Mouse (Mus musculus) neural tube, embryonic 11.5 days (tissue): ENCODE measurements around the gene Apoc2. TPM values are rescaled to one million over a fixed set of nuclear protein-coding genes. Genes with fewer than 3 reads are reported as not detected.
"Not testable (repeated sequence)": the region's sequence is repeated elsewhere in the genome, so short reads cannot be mapped to it uniquely, and the experiment has no call there.

Source experiments
- ATAC-seq: fragments of 200-750 bp; cut with Nextera tagmentation; 2 replicates; pipeline ENCODE4 v1.8.0; 2017; ENCODE audit warnings: moderate number of reproducible peaks, mild to moderate bottlenecking, moderate TSS enrichment, moderate library complexity; ENCODE audit not compliant: insufficient read depth, low FRiP score, low TSS enrichment
- DNase-seq: peaks from one replicate; pipeline ENCODE4 v3.0.0-alpha.2; 2015; ENCODE audit warnings: low spot score
- H3K27ac ChIP-seq: fragments of 300-500 bp; sonication (generic); 2 replicates; pipeline ENCODE4 v1.5.1; 2014; ENCODE audit warnings: low read depth, mild to moderate bottlenecking, low read length
- H3K27me3 ChIP-seq: fragments of 300-500 bp; sonication (generic); 2 replicates; pipeline ENCODE4 v1.6.1; 2014; ENCODE audit warnings: mild to moderate bottlenecking, low read length, mixed read lengths; ENCODE audit not compliant: control insufficient read depth, insufficient read depth
- H3K36me3 ChIP-seq: fragments of 300-500 bp; sonication (generic); 2 replicates; pipeline ENCODE4 v1.6.1; 2014; ENCODE audit warnings: mild to moderate bottlenecking, low read length, moderate library complexity, mixed read lengths; ENCODE audit not compliant: control insufficient read depth, insufficient read depth
- H3K4me1 ChIP-seq: fragments of 300-500 bp; sonication (generic); 2 replicates; pipeline ENCODE4 v1.6.1; 2014; ENCODE audit warnings: low read length, mixed read lengths; ENCODE audit not compliant: control insufficient read depth, insufficient read depth
- H3K4me2 ChIP-seq: fragments of 300-500 bp; sonication (generic); 2 replicates; pipeline ENCODE4 v1.6.1; 2014; ENCODE audit warnings: low read depth, mild to moderate bottlenecking, moderate library complexity
- H3K4me3 ChIP-seq: fragments of 300-500 bp; sonication (generic); 2 replicates; pipeline ENCODE4 v1.5.1; 2014; ENCODE audit warnings: low read depth, low read length
- H3K9ac ChIP-seq: fragments of 300-500 bp; sonication (generic); 2 replicates; pipeline ENCODE4 v1.6.1; 2014; ENCODE audit warnings: mild to moderate bottlenecking, low read length
- H3K9me3 ChIP-seq: fragments of 300-500 bp; sonication (generic); 2 replicates; pipeline ENCODE4 v1.6.1; 2016; ENCODE audit warnings: low read length; ENCODE audit not compliant: control insufficient read depth
- WGBS: fragments of 180-500 bp; shearing (Covaris S2); extraction: QIAGEN DNeasy Blood & Tissue Kit; methylation state at CpG from one replicate; pipeline ENCODE4 v1.1.7; 2014; 5-methylcytosine and 5-hydroxymethylcytosine counted together
- polyA plus RNA-seq: library from polyadenylated mRNA; unstranded; fragments of >200 nt; fragmentation: Nextera tagmentation; extraction: Ambion mirVana; gene quantifications from 2 replicates; pipeline ENCODE4 v1.2.1, GENCODE M21; 2014

Apoc2 gene
- polyA plus RNA-seq, 1 experiment from 2014 or later, result 0.45 TPM

DNA sequence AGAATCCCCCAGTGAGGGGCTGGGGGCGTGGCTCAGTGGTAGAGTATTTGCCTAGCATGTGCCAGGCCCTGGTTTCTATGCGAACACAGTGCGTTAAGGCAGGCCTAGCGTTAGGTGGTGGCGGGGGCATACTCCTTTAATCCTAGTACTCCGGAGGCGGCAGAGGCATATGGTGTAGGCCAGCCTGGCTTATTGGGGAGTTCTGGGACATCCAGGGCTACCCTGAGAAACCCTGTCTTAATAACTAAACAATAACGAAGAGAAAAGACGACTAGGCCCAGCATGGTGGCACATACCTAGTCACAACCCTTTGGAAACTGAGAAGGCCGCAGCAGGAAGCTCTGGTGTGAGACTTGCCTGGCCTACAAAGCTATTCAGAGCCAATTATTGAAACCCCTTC, 10.4 kb upstream of the Apoc2 start:
- 90% methylated on average over 10 of the region's 10 CpGs for WGBS
- Histone ChIP-seq H3K4me1 (no peaks in the 10 kb centered on the region), H3K4me2 (no peak overlapping the region), H3K27ac (no peak overlapping the region), H3K4me3 (no peak overlapping the region), H3K9me3 (no peaks in the 10 kb centered on the region), H3K36me3 (no peaks in the 10 kb centered on the region), H3K27me3 (no peaks in the 10 kb centered on the region), H3K9ac (no peak overlapping the region)
- ATAC-seq (no peak), DNase-seq (no peak)

DNA sequence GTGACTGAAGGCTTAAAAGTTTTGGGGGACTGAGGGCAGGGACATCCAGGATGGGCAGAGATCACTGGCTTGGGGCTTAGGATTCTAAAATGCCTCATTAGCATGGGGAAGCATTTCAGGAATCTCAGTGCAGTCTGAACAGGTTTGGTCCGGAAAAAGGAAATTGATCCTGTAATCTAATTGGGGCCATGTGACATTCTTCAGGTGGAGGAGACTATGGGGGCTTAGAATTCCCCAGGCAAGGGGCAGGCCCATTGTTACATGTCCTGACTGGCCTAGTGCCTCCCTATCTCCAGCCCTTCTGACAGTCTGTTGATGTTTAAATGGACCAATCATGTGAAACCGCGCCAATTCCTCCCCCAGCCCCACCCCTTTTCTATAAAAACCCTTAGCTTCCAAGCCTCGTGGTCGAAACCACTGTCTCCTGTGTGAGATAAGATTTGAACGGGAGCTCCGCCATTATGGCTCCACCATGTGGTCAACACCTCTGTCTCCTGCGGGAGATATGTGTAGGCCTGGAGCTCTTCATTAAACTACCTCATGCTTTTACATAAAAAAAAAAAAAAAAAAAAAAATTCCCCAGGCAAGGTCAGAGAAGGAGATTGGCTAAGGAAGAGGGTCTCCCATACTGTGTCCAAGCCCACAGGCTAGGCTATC, 9.3 kb upstream of the Apoc2 start:
- not testable (repeated sequence) for H3K4me2 ChIP-seq, H3K36me3 ChIP-seq, H3K27me3 ChIP-seq, H3K27ac ChIP-seq, H3K4me1 ChIP-seq, H3K4me3 ChIP-seq, H3K9ac ChIP-seq, ATAC-seq, H3K9me3 ChIP-seq, DNase-seq
- WGBS, result 72% methylated on average over 8 of the region's 8 CpGs

DNA sequence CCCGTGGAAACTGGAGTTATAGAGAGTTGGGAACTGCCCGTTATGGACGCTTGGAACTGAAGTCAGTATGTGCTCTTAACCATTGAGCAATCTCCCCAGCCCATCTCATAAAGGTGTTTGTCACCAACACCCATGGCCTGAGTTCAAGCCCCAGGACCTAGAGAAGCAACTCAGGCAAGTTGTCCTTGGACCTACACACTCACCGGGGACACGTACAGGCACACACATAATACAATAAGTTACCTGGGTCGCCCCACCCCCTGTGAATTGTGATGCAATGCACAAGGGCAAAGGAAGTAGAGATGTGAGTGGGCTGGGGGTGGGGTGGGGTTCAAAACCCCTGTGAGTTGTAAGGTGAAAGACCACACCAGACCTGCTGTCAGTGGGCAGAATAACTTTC, 8.8 kb upstream of the Apoc2 start:
- Histone ChIP-seq H3K4me3 (no peak overlapping the region), H3K4me2 (no peak overlapping the region), H3K36me3 (no peaks in the 10 kb centered on the region), H3K27ac (no peak overlapping the region), H3K27me3 (no peaks in the 10 kb centered on the region), H3K4me1 (no peaks in the 10 kb centered on the region), H3K9ac (no peak overlapping the region), H3K9me3 (no peaks in the 10 kb centered on the region)
- WGBS, result 85% methylated on average over 6 of the region's 6 CpGs
- DNase-seq (no peak), ATAC-seq (no peak)

DNA sequence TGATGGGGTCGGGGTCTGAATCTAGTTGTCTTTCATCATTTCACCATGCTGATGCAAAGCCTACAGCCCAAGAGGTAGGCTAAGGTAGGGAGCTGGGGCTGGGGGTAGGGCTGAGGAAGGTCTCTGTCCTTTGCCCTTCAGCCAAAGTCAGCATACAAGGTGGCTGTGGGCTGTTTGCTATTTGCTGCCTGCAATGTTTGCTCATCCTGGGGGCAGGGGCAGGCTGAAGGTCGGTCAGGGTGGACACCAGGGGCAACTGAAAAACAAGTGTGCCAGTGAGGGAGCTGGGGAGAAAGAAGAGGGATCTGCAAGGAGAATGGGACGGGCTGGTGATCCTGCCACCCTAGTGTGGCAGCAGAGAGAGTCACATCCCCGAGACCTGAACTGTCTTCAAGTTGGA, 7.6 kb upstream of the Apoc2 start:
- H3K36me3 ChIP-seq, result no peaks in the 10 kb centered on the region
- DNase-seq (no peak), ATAC-seq (no peak)
- no peak overlapping the region for H3K4me2 ChIP-seq
- no peak overlapping the region for H3K27ac ChIP-seq
- H3K9me3 ChIP-seq, result no peaks in the 10 kb centered on the region
- no peaks in the 10 kb centered on the region for H3K4me1 ChIP-seq
- no peaks in the 10 kb centered on the region for H3K27me3 ChIP-seq
- no peak overlapping the region for H3K4me3 ChIP-seq
- WGBS, result 64% methylated on average over 4 of the region's 4 CpGs
- no peak overlapping the region for H3K9ac ChIP-seq

DNA sequence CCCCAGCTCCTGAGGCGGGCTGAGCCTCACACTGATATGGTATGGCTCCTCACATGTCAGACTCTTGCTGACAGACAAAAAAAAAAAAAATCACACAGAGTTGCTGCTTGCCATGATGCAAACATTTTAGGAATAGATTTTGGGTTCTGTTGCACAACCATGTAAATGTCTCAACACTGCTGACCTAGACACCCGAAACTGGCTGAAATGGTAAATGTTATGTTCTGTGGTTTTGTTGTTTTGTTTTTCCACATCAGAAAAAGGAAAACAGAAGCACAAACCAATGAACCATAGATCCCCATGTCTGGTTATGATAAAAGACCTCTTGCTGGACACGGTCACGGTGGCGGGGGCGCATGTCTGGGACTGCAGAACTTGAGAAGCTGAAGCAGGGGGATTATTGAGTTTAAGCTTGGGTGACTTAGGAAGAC, 6.0 kb upstream of the Apoc2 start:
- H3K4me3 ChIP-seq, result no peak overlapping the region
- DNase-seq (no peak), ATAC-seq (no peak)
- H3K36me3 ChIP-seq, result no peaks in the 10 kb centered on the region
- H3K27ac ChIP-seq, result no peak overlapping the region
- H3K9me3 ChIP-seq, result no peaks in the 10 kb centered on the region
- no peak overlapping the region for H3K9ac ChIP-seq
- no peaks in the 10 kb centered on the region for H3K27me3 ChIP-seq
- H3K4me2 ChIP-seq, result no peak overlapping the region
- no peaks in the 10 kb centered on the region for H3K4me1 ChIP-seq
- 86% methylated on average over 6 of the region's 6 CpGs for WGBS

DNA sequence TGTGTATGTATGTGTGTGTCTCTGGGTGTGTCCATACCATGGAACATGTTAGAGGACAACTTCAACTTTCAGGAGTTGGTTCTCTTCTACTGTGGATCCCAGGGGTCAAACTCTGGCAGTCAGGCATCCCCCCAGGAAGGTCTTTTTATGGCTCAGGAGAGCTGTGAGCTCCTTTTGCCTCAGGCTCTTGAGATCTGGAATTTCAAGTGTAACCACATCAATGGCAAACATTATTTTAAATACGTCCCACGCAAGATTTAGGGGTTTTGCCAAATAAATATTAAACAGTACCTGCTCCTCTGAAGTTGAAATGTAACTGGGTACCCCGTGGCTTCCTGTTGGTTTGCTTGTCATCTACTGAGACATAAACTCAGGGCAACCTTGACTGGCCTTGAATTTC, 5.2 kb upstream of the Apoc2 start:
- no peak overlapping the region for H3K27ac ChIP-seq
- H3K4me3 ChIP-seq, result no peak overlapping the region
- no peak for DNase-seq
- no peaks in the 10 kb centered on the region for H3K4me1 ChIP-seq
- H3K4me2 ChIP-seq, result no peak overlapping the region
- no peak overlapping the region for H3K9ac ChIP-seq
- ATAC-seq, result no peak
- H3K27me3 ChIP-seq, result no peaks in the 10 kb centered on the region
- WGBS, result 79% methylated on average over 3 of the region's 3 CpGs
- no peaks in the 10 kb centered on the region for H3K36me3 ChIP-seq
- H3K9me3 ChIP-seq, result no peaks in the 10 kb centered on the region

DNA sequence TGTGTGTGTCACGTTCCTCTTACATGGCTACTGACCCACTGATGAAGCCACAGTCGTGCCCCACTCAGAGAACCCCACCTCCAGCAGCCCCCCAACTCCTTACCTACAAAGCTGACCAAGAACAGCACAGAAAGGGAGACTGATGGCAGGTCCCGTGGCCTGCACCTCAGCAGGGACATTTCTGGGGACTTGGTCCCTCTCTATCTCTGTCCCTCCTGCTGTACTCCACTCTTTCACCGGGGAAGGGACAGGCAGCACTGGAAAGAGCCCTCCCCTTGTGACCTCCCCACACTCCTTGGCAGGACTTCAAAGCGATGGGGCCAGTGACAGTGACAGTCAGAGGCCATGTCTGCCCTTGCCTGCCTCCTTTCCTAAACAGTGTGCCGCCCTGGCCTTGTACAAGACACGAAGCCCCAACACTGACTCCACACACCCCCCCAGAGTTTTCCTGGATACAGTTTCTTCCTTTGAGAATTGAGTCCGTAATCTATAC, 3.5 kb upstream of the Apoc2 start, which contains the start of the genes Gm44805 and Apoc4:
Gm44805 (minus strand) TSS at position 222 of the 493 bp plus-strand sequence.
Apoc4 (minus strand) TSS at position 278 of the 493 bp plus-strand sequence.
- no peak within 1 kb of the TSS for H3K4me2 ChIP-seq
- WGBS, result 61% methylated on average over 8 of the region's 8 CpGs

DNA sequence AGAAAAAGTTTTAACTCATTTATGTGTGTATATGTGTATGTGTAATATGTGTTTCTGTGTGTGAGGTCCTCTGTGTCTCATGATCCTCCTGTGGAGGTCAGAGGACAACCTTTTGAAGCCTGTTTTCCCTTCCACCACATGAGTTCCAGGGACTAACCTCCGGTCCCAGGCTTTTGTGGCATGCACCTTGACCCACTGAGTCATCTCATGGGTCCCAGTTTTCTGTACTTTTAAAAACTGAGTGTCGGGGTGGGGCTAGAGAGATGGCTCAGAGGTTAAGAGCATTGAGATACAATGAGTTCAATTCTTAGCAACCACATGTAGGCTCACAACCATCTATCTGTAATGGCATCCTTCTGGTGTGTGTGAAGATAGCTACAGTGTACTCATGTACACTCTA, 3.0 kb upstream of the Apoc2 start:
- 89% methylated on average over 2 of the region's 2 CpGs for WGBS

More for the DNA sequence above, 3.5 kb upstream of the Apoc2 start, which contains the start of the genes Gm44805 and Apoc4:
- H3K27ac ChIP-seq, result no peak within 1 kb of the TSS
- no peaks in the 10 kb centered on the region for H3K4me1 ChIP-seq
- H3K9ac ChIP-seq, result no peak within 1 kb of the TSS
- no peaks in the 10 kb centered on the region for H3K36me3 ChIP-seq
- no peaks in the 10 kb centered on the region for H3K9me3 ChIP-seq
- DNase-seq (no peak), ATAC-seq (no peak)
- no peaks in the 10 kb centered on the region for H3K27me3 ChIP-seq
- H3K4me3 ChIP-seq, result no peak within 1 kb of the TSS

DNA sequence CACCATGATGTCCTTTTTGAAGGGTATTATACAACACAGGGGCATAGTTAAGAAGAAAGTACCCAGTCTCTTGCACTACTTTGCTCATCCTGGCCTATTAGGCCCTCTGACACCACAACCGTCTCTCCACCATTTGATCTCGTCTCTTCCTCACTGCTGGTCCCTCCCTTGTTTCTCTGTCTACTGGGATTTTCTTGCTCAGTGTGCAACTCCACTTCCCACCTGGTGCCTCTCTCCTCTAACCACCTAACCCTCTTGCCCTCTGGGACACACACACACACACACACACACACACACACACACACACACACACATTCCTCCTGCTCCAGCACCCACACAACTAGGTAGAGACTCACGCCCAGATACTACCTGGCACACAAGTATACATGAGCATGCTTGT, 1.2 kb upstream of the Apoc2 start:
- H3K27ac ChIP-seq, result no peak overlapping the region
- ATAC-seq, result no peak
- H3K36me3 ChIP-seq, result no peaks in the 10 kb centered on the region
- H3K27me3 ChIP-seq, result no peaks in the 10 kb centered on the region
- 94% methylated on average over 3 of the region's 3 CpGs for WGBS
- no peak for DNase-seq
- no peaks in the 10 kb centered on the region for H3K9me3 ChIP-seq
- no peaks in the 10 kb centered on the region for H3K4me1 ChIP-seq
- H3K4me3 ChIP-seq, result no peak overlapping the region
- no peak overlapping the region for H3K9ac ChIP-seq
- no peak overlapping the region for H3K4me2 ChIP-seq

More for the DNA sequence above, 3.0 kb upstream of the Apoc2 start:
- H3K27me3 ChIP-seq, result no peaks in the 10 kb centered on the region
- H3K27ac ChIP-seq, result no peak overlapping the region
- H3K4me2 ChIP-seq, result no peak overlapping the region
- DNase-seq (no peak), ATAC-seq (no peak)
- H3K9ac ChIP-seq, result no peak overlapping the region
- no peaks in the 10 kb centered on the region for H3K36me3 ChIP-seq
- H3K4me3 ChIP-seq, result no peak overlapping the region
- H3K9me3 ChIP-seq, result no peaks in the 10 kb centered on the region
- H3K4me1 ChIP-seq, result no peaks in the 10 kb centered on the region
